Mouse (Mus musculus) embryonic facial prominence, embryonic 12.5 days (tissue): ENCODE results near the gene Ccr4. TPM values are rescaled to one million over a fixed set of nuclear protein-coding genes. Genes with fewer than 3 reads are reported as not detected.

Experiments used
- ATAC-seq: fragments of 200-750 bp; cut with Nextera tagmentation; 2 replicates; pipeline ENCODE4 v1.8.0; 2017; ENCODE audit not compliant: insufficient number of reproducible peaks, insufficient read depth, low FRiP score, low TSS enrichment
- H3K27ac ChIP-seq: fragments of 300-500 bp; sonication (generic); 2 replicates; pipeline ENCODE4 v1.5.1; 2016; ENCODE audit warnings: mild to moderate bottlenecking
- H3K27me3 ChIP-seq: fragments of 300-500 bp; sonication (generic); 2 replicates; pipeline ENCODE4 v1.6.1; 2016; ENCODE audit warnings: mild to moderate bottlenecking, moderate library complexity
- H3K36me3 ChIP-seq: fragments of 300-500 bp; sonication (generic); 2 replicates; pipeline ENCODE4 v1.6.1; 2016; ENCODE audit warnings: mild to moderate bottlenecking
- H3K4me1 ChIP-seq: fragments of 300-500 bp; sonication (generic); 2 replicates; pipeline ENCODE4 v1.6.1; 2016
- H3K4me2 ChIP-seq: fragments of 300-500 bp; sonication (generic); replicated peaks from 2 replicates; pipeline ENCODE4 v1.6.1; 2016; ENCODE audit warnings: mild to moderate bottlenecking, moderate library complexity
- H3K4me3 ChIP-seq: fragments of 300-500 bp; sonication (generic); 2 replicates; pipeline ENCODE4 v1.5.1; 2016; ENCODE audit warnings: mild to moderate bottlenecking
- H3K9ac ChIP-seq: fragments of 300-500 bp; sonication (generic); 2 replicates; pipeline ENCODE4 v1.6.1; 2016; ENCODE audit warnings: mild to moderate bottlenecking, moderate library complexity
- H3K9me3 ChIP-seq: fragments of 300-500 bp; sonication (generic); 2 replicates; pipeline ENCODE4 v1.6.1; 2016; ENCODE audit warnings: mild to moderate bottlenecking, moderate library complexity
- WGBS: fragments of 180-500 bp; shearing (Covaris S2); methylation state at CpG from one replicate; pipeline ENCODE4 v1.1.7; 2016; 5-methylcytosine and 5-hydroxymethylcytosine counted together
- polyA plus RNA-seq: library from polyadenylated mRNA; unstranded; fragments of >200 nt; fragmentation: Nextera tagmentation; extraction: Ambion mirVana; gene quantifications from 2 replicates; pipeline ENCODE4 v1.2.1, GENCODE M21; 2016

Gene Ccr4
- polyA plus RNA-seq, 1 experiment from 2014 or later = not detected

DNA sequence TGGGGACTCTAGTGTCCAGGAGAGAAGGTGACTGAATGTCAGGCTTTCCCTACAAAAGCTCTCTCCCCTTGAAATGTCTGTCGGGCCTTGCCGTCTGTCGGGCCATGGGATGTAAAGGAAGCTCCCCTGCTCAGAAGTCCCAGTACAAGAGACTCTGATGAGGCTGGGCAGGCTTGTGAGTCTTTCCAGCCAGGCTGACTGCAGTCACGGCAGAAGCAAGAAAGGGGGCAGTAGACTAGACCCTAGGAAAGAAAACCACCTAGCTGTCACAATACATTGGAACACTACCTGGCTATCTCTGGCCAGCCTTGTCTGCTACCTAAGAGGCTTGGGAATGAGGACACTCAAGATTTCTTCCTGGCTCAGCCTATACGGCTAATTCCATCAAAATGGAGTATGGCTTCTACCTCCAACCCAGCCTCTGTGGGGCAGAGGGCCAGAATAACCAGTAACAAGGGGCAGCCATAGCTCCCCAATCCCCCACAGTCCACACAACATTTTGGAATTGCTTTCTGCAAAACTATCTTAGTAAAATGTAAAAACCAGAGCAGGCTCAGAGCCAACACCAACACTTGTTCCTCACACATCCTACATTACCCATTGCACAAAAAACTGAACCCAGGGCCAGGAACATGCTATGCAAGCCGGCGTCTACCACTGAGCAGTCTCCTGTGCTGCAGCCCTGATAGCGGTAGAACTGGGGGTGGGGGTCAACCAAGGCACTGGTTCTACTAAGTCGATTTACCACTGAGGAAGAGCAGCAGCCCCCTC, 30.2 kb upstream of the Ccr4 start:
- no peak overlapping the region for H3K9ac ChIP-seq
- no peak overlapping the region for H3K4me3 ChIP-seq
- H3K4me1 ChIP-seq = peaks cover 24% of the 10 kb centered on the region
- no peaks in the 10 kb centered on the region for H3K9me3 ChIP-seq
- ATAC-seq = no peak
- no peaks in the 10 kb centered on the region for H3K36me3 ChIP-seq
- no peaks in the 10 kb centered on the region for H3K27me3 ChIP-seq
- H3K27ac ChIP-seq = no peak overlapping the region
- H3K4me2 ChIP-seq = no peak overlapping the region
- 76% methylated on average over 9 of the region's 9 CpGs for WGBS

DNA sequence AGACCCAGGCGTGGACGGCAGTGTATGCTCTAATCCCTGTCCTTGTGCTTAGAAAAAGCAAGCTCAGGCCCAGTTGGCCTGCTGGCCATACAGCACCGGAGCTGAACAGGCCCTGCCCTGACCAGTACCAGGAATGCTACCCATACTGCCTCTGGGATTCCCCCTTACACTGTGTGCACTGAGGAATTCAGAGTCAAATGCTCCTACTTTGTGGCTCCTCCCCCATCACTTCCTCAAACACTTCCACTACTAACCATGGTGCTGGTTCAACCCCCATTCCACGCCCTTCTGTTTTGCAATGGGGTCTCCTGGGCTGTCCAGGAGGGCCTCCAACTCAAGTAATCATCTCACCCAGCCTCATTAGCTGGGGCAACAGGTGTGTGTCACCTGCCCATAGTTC, 29.1 kb upstream of the Ccr4 start:
- H3K27me3 ChIP-seq = no peaks in the 10 kb centered on the region
- no peaks in the 10 kb centered on the region for H3K9me3 ChIP-seq
- no peaks in the 10 kb centered on the region for H3K36me3 ChIP-seq
- WGBS = 66% methylated on average over 4 of the region's 4 CpGs
- H3K4me3 ChIP-seq = no peak overlapping the region
- no peak overlapping the region for H3K9ac ChIP-seq
- 0 out of 2 replicates have a peak, but pooled peaks have one; percentile 57 for ATAC-seq
- no peak overlapping the region for H3K4me2 ChIP-seq
- H3K27ac ChIP-seq = no peak overlapping the region
- H3K4me1 ChIP-seq = peaks cover 24% of the 10 kb centered on the region

DNA sequence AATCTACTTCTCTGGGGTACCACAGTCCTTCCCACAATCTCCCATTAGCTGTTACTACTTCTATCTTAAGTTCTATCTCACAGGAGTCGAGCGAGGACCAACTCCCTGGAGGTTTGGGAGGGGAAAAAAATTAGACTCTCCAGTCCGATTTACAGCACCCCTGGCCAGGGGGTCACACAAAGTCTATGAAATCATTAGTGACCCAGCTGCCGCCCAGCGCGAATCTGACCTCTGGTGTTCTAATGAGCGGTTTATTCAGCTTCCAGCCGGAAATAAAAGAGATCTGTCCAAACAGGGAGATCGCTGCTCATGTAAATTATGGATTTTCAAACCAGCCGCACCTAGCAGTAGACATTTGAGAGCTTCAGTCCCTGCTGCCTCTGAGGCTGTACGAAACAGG, 26.6 kb upstream of the Ccr4 start:
- H3K27ac ChIP-seq = no peak overlapping the region
- no peaks in the 10 kb centered on the region for H3K27me3 ChIP-seq
- no peak overlapping the region for H3K4me3 ChIP-seq
- H3K9ac ChIP-seq = no peak overlapping the region
- H3K36me3 ChIP-seq = no peaks in the 10 kb centered on the region
- H3K4me1 ChIP-seq = peaks cover 35% of the 10 kb centered on the region
- no peaks in the 10 kb centered on the region for H3K9me3 ChIP-seq
- peak overlapping the region; percentile 17; the same call in 1 of the 2 replicates for H3K4me2 ChIP-seq
- 14% methylated on average over 11 of the region's 11 CpGs for WGBS
- no peak for ATAC-seq

DNA sequence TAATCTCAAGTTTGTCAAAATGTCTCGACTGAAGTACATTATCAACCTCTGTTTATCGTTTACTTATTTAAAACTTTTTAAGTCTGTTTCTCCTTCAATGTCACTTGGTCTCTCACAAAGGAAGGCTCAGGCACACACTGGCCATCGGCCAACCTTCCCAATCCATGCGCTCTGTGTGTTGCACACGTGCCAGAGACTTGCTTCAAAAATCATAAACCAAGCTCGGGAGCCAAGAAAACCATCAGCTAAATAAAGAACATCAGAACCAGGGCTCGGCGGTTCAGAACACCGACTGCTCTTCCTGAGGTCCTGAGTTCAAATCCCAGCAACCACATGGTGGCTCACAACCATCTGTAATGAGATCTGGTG, 23.9 kb upstream of the Ccr4 start:
- no peak overlapping the region for H3K4me2 ChIP-seq
- no peaks in the 10 kb centered on the region for H3K9me3 ChIP-seq
- H3K9ac ChIP-seq = no peak overlapping the region
- H3K4me3 ChIP-seq = no peak overlapping the region
- ATAC-seq = no peak
- H3K36me3 ChIP-seq = no peaks in the 10 kb centered on the region
- H3K27me3 ChIP-seq = no peaks in the 10 kb centered on the region
- WGBS = 40% methylated on average over 9 of the region's 9 CpGs
- peaks cover 44% of the 10 kb centered on the region for H3K4me1 ChIP-seq
- peak overlapping the region; percentile 50; the same call in 1 of the 2 replicates for H3K27ac ChIP-seq

GRCm38 (mm10) chr9:114527992-114528679, 23.4 kb upstream of the Ccr4 start:
- Histone ChIP-seq H3K9me3 (no peaks in the 10 kb centered on the region), H3K27ac (peak overlapping the region; percentile 50; the same call in 1 of the 2 replicates), H3K27me3 (no peaks in the 10 kb centered on the region), H3K4me1 (peaks cover 44% of the 10 kb centered on the region), H3K9ac (no peak overlapping the region), H3K4me3 (no peak overlapping the region), H3K4me2 (peak overlapping the region; percentile 32), H3K36me3 (no peaks in the 10 kb centered on the region)
- WGBS = 9% methylated on average over 17 of the region's 17 CpGs
- ATAC-seq = peak; percentile 31; the same call in 1 of the 2 replicates

- no peak overlapping the region for H3K9ac ChIP-seq
- no peaks in the 10 kb centered on the region for H3K27me3 ChIP-seq
- WGBS = 3% methylated on average over 16 of the region's 16 CpGs
- peak overlapping the region; percentile 33 for H3K4me2 ChIP-seq
- H3K4me1 ChIP-seq = peaks cover 44% of the 10 kb centered on the region
- 0 out of 2 replicates have a peak overlapping the region, but pooled peaks have one; percentile 2 for H3K27ac ChIP-seq
- H3K4me3 ChIP-seq = peak overlapping the region; percentile 23
- H3K9me3 ChIP-seq = no peaks in the 10 kb centered on the region
- ATAC-seq = peak; percentile 6; the same call in 1 of the 2 replicates
- no peaks in the 10 kb centered on the region for H3K36me3 ChIP-seq
Measured at GRCm38 (mm10) chr9:114527085-114527484, 22.4 kb upstream of the Ccr4 start.

DNA sequence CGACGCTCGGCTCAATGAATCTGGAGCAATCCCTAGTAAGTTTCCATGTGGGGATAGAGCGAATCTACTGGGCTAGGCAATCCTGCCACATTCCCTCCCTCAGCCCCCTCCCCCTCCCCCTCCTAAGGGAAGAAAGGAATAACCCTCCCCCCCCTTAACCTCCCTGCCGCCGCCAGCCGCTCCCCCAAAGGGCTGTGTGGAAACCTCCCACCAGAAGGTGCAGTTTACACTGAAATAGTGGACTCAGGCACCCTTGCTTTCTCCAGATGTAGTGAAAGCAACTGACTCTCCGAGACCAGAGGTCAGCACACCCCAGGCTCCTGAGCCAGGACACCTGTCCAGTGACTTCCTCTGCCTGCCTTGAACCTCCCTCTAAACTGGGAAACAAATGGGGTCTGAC, 21.9 kb upstream of the Ccr4 start:
- H3K27ac ChIP-seq = 0 out of 2 replicates have a peak overlapping the region, but pooled peaks have one; percentile 2
- 4% methylated on average over 8 of the region's 8 CpGs for WGBS
- peak; percentile 35; the same call in 1 of the 2 replicates for ATAC-seq
- no peak overlapping the region for H3K9ac ChIP-seq
- H3K9me3 ChIP-seq = no peaks in the 10 kb centered on the region
- no peaks in the 10 kb centered on the region for H3K27me3 ChIP-seq
- H3K4me3 ChIP-seq = 0 out of 2 replicates have a peak overlapping the region, but pooled peaks have one; percentile 23
- peaks cover 42% of the 10 kb centered on the region for H3K4me1 ChIP-seq
- no peaks in the 10 kb centered on the region for H3K36me3 ChIP-seq
- peak overlapping the region; percentile 33 for H3K4me2 ChIP-seq

DNA sequence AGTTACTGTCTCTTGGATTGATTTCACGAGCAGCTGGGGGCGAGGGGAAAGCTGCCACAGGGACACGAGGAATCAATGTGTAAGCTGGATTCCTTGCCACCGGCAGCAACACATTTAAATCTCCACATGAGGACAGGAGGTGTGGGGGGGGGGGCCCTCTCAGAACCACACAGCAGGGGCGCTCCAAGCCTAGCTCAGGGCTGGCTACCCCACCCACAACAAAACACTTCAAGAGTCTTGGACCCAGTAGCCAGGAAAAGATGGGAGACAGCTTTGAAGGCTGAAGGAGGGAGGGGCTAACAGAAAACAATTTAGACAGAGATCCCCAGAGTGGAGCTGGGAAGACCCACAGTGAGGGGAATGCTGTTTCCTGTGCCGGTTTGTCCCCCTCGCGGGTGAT, 21.2 kb upstream of the Ccr4 start:
- Histone ChIP-seq H3K4me1 (peaks cover 35% of the 10 kb centered on the region), H3K4me2 (peak overlapping the region; percentile 29), H3K4me3 (no peak overlapping the region), H3K27me3 (no peaks in the 10 kb centered on the region), H3K9ac (no peak overlapping the region), H3K9me3 (no peaks in the 10 kb centered on the region), H3K27ac (peak overlapping the region; percentile 38; the same call in 1 of the 2 replicates), H3K36me3 (no peaks in the 10 kb centered on the region)
- ATAC-seq = no peak
- 5% methylated on average over 8 of the region's 8 CpGs for WGBS

GRCm38 (mm10) chr9:114525073-114525633, 20.4 kb upstream of the Ccr4 start:
- no peak for ATAC-seq
- Histone ChIP-seq H3K4me3 (no peak overlapping the region), H3K27ac (no peak overlapping the region)

GRCm38 (mm10) chr9:114522501-114522900, 17.8 kb upstream of the Ccr4 start:
- Histone ChIP-seq H3K4me1 (peaks cover 18% of the 10 kb centered on the region), H3K9ac (no peak overlapping the region), H3K36me3 (no peaks in the 10 kb centered on the region), H3K27ac (no peak overlapping the region), H3K4me3 (no peak overlapping the region), H3K4me2 (no peak overlapping the region), H3K9me3 (no peaks in the 10 kb centered on the region), H3K27me3 (no peaks in the 10 kb centered on the region)
- 88% methylated on average over 9 of the region's 9 CpGs for WGBS
- no peak for ATAC-seq

More at GRCm38 (mm10) chr9:114525073-114525633, 20.4 kb upstream of the Ccr4 start:
- no peaks in the 10 kb centered on the region for H3K9me3 ChIP-seq
- H3K4me1 ChIP-seq = peaks cover 29% of the 10 kb centered on the region
- no peak overlapping the region for H3K4me2 ChIP-seq
- WGBS = 96% methylated on average over 13 of the region's 15 CpGs
- H3K36me3 ChIP-seq = no peaks in the 10 kb centered on the region
- no peak overlapping the region for H3K9ac ChIP-seq
- H3K27me3 ChIP-seq = no peaks in the 10 kb centered on the region

DNA sequence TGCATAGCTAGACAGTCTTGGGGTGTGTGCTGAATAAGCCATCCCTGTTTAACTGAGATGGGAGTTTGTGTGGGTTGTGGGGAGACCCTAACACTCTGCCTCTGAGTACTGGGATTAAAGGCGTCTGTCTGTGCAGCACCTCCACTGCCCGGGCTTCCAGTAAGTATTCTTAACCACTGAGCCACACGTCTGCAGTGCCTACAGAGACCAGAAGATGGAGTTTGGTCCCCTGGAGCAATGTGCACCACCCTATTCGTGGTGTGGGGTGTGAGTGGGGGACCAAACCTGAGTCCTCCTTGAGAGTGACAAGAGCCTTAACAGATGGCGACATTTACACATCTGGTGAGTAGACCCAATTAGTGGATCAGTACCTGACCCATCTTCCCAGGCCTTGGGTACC, 17.3 kb upstream of the Ccr4 start:
- Histone ChIP-seq H3K4me2 (no peak overlapping the region), H3K27me3 (no peaks in the 10 kb centered on the region), H3K9me3 (no peaks in the 10 kb centered on the region), H3K27ac (no peak overlapping the region), H3K36me3 (no peaks in the 10 kb centered on the region), H3K9ac (no peak overlapping the region), H3K4me1 (peaks cover 16% of the 10 kb centered on the region), H3K4me3 (no peak overlapping the region)
- ATAC-seq = no peak
- 64% methylated on average over 5 of the region's 5 CpGs for WGBS
